Mouse (Mus musculus) forebrain, postnatal 0 days (tissue): ENCODE data around the gene Rdh12. TPM values are rescaled to one million over a fixed set of nuclear protein-coding genes. Genes with fewer than 3 reads are reported as not detected.

Experiments
- ATAC-seq: fragments of 200-750 bp; cut with Nextera tagmentation; 2 replicates; pipeline ENCODE4 v1.8.0; 2017; ENCODE audit warnings: mild to moderate bottlenecking, moderate library complexity
- DNase-seq: peaks from one replicate; pipeline ENCODE4 v3.0.0-alpha.2; 2015
- H3K27ac ChIP-seq: fragments of 300-500 bp; sonication (generic); 2 replicates; pipeline ENCODE4 v1.5.1; 2014; ENCODE audit warnings: low read depth, mild to moderate bottlenecking, antibody characterized with exemption, low read length, moderate library complexity, mixed read lengths
- H3K27me3 ChIP-seq: fragments of 300-500 bp; sonication (generic); 2 replicates; pipeline ENCODE4 v1.6.1; 2014; ENCODE audit warnings: mild to moderate bottlenecking, low read length, mixed read lengths; ENCODE audit not compliant: insufficient read depth
- H3K36me3 ChIP-seq: fragments of 300-500 bp; sonication (generic); 2 replicates; pipeline ENCODE4 v1.6.1; 2014; ENCODE audit warnings: mild to moderate bottlenecking, moderate library complexity; ENCODE audit not compliant: insufficient read depth
- H3K4me1 ChIP-seq: fragments of 300-500 bp; sonication (generic); 2 replicates; pipeline ENCODE4 v1.6.1; 2014; ENCODE audit warnings: antibody characterized with exemption; ENCODE audit not compliant: insufficient read depth
- H3K4me2 ChIP-seq: fragments of 300-500 bp; sonication (generic); 2 replicates; pipeline ENCODE4 v1.6.1; 2014; ENCODE audit warnings: low read depth, mild to moderate bottlenecking, moderate library complexity
- H3K4me3 ChIP-seq: fragments of 300-500 bp; sonication (generic); 2 replicates; pipeline ENCODE4 v1.5.1; 2014; ENCODE audit warnings: low read depth, low read length, mixed read lengths
- H3K9ac ChIP-seq: fragments of 300-500 bp; sonication (generic); 2 replicates; pipeline ENCODE4 v1.6.1; 2014; ENCODE audit warnings: mild to moderate bottlenecking
- H3K9me3 ChIP-seq: fragments of 300-500 bp; sonication (generic); 2 replicates; pipeline ENCODE4 v1.6.1; 2016; ENCODE audit warnings: low read length
- CTCF ChIP-seq: sonication (generic); IDR thresholded peaks from 2 replicates; pipeline ENCODE4 v1.5.1; 2016; ENCODE audit warnings: antibody characterized with exemption, control low read depth, low read depth
- WGBS: fragments of 180-500 bp; shearing (Covaris S2); extraction: QIAGEN DNeasy Blood & Tissue Kit; methylation state at CpG from one replicate; pipeline ENCODE4 v1.1.7; 2014; 5-methylcytosine and 5-hydroxymethylcytosine counted together
- polyA plus RNA-seq: library from polyadenylated mRNA; unstranded; fragments of >200 nt; fragmentation: Nextera tagmentation; extraction: Ambion mirVana; gene quantifications from 2 replicates; pipeline ENCODE4 v1.2.1, GENCODE M21; 2015
- total RNA-seq: library from RNA; depleted of rRNA; stranded (reverse); fragments of >200 nt; gene quantifications from 2 replicates; pipeline ENCODE4 v1.2.3, GENCODE M21; 2014

Rdh12 gene
- total and polyA plus RNA-seq, 2 experiments from 2014 or later = 1.1 to 1.2 TPM

GRCm38 (mm10) chr12:79197105-79197504 is 11.6 kb upstream of the Rdh12 start:
- WGBS = 91% methylated on average over 5 of the region's 5 CpGs

DNA sequence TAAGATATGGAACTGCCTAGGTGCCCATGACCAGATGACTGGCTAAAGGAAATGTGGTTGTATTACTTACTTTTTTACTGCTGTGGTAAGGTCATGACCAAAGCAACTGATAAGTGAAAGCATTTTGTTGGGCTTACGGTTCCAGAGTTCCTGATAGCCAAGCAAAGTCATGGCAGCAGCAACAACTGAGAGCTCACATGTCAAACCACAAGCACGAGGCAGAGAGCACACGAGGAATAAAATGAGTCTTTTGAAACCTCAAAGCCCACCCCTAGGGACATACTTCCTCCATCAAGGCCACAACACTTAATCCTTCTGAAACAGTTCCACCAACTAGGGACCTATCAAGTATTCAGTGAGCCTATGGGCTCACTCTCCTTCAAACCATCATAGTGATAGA is 6.8 kb upstream of the Rdh12 start:
- Histone ChIP-seq H3K4me1 (no peaks in the 10 kb centered on the region), H3K27ac (no peak overlapping the region), H3K27me3 (no peaks in the 10 kb centered on the region), H3K9me3 (no peaks in the 10 kb centered on the region), H3K4me2 (no peak overlapping the region), H3K36me3 (no peaks in the 10 kb centered on the region), H3K4me3 (no peak overlapping the region), H3K9ac (no peak overlapping the region)
- TF ChIP-seq CTCF = no peak
- WGBS = 79% methylated on average over 3 of the region's 3 CpGs
- ATAC-seq = no peak
- DNase-seq = no peak

More at GRCm38 (mm10) chr12:79197105-79197504, 11.6 kb upstream of the Rdh12 start:
- TF ChIP-seq CTCF = no peak
- H3K27ac ChIP-seq = no peak overlapping the region
- no peaks in the 10 kb centered on the region for H3K4me1 ChIP-seq
- H3K36me3 ChIP-seq = no peaks in the 10 kb centered on the region
- no peak overlapping the region for H3K4me3 ChIP-seq
- no peak for DNase-seq
- H3K4me2 ChIP-seq = no peak overlapping the region
- H3K9me3 ChIP-seq = no peaks in the 10 kb centered on the region
- H3K27me3 ChIP-seq = no peaks in the 10 kb centered on the region
- ATAC-seq = no peak
- H3K9ac ChIP-seq = no peak overlapping the region

DNA sequence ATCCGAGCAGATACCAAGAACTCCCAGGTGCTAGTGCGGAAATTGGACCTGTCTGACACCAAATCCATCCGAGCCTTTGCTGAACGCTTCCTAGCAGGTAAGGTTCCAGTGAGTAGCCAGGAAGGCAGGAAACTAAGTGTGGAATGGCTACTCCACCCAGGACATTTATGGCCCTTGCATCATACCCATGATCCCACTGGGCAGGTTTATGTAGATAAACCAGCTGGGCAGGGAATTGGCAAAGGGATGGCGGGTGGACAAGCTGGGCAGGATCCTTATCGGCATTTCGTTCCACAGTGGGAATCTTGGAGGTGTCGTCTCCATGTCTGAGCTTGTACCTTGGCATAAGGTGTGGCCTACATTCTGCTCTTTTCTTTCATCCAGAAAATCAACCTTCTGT is 2.7 kb downstream of the Rdh12 start:
- H3K9ac ChIP-seq = no peak overlapping the region
- H3K9me3 ChIP-seq = no peaks in the 10 kb centered on the region
- no peaks in the 10 kb centered on the region for H3K27me3 ChIP-seq
- no peak overlapping the region for H3K4me2 ChIP-seq
- no peak overlapping the region for H3K4me3 ChIP-seq
- H3K36me3 ChIP-seq = no peaks in the 10 kb centered on the region
- TF ChIP-seq CTCF = no peak
- DNase-seq (no peak), ATAC-seq (no peak)
- no peak overlapping the region for H3K27ac ChIP-seq
- WGBS = 91% methylated on average over 8 of the region's 8 CpGs
- H3K4me1 ChIP-seq = no peaks in the 10 kb centered on the region

DNA sequence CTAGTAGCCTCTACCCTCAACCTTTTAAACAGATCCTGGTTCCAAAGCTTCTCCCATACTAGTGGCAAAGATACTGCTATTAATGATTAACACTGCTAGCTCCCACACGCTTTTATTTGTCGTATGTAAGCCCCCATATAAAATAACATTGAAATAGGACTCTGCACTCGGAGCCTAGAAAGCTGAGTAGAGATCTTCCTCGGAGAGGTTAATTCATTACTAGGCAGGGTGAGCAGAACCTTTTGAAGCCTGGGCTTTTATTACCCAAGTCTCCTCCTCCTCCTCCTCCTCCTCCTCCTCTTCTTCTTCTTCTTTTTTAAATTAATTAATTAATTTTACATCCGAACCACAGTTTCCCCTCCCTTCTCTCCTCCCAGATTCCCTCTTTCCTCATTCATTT is 8.8 kb downstream of the Rdh12 start:
- H3K27ac ChIP-seq = no peak overlapping the region
- no peaks in the 10 kb centered on the region for H3K27me3 ChIP-seq
- ATAC-seq = no peak
- no peak overlapping the region for H3K4me3 ChIP-seq
- H3K36me3 ChIP-seq = no peaks in the 10 kb centered on the region
- no peak overlapping the region for H3K9ac ChIP-seq
- DNase-seq = no peak
- H3K4me2 ChIP-seq = no peak overlapping the region
- TF ChIP-seq CTCF = no peak
- no peaks in the 10 kb centered on the region for H3K4me1 ChIP-seq
- 61% methylated on average over 5 of the region's 5 CpGs for WGBS
- no peaks in the 10 kb centered on the region for H3K9me3 ChIP-seq

GRCm38 (mm10) chr12:79235485-79236080 is 26.9 kb downstream of the Rdh12 start:
- no peaks in the 10 kb centered on the region for H3K4me1 ChIP-seq
- no peaks in the 10 kb centered on the region for H3K9me3 ChIP-seq
- H3K9ac ChIP-seq = no peak overlapping the region
- TF ChIP-seq CTCF = no peak
- H3K4me2 ChIP-seq = no peak overlapping the region
- H3K27ac ChIP-seq = no peak overlapping the region
- 82% methylated on average over 11 of the region's 11 CpGs for WGBS
- H3K36me3 ChIP-seq = peaks cover 72% of the 10 kb centered on the region
- no peaks in the 10 kb centered on the region for H3K27me3 ChIP-seq
- no peak overlapping the region for H3K4me3 ChIP-seq
- ATAC-seq (no peak), DNase-seq (no peak)

- Histone ChIP-seq H3K4me3 (no peak overlapping the region), H3K9me3 (no peaks in the 10 kb centered on the region), H3K36me3 (peaks cover 82% of the 10 kb centered on the region), H3K27ac (no peak overlapping the region), H3K9ac (no peak overlapping the region), H3K27me3 (no peaks in the 10 kb centered on the region), H3K4me2 (no peak overlapping the region), H3K4me1 (no peaks in the 10 kb centered on the region)
- ATAC-seq (no peak), DNase-seq (no peak)
- WGBS = 92% methylated on average over 2 of the region's 2 CpGs
- TF ChIP-seq CTCF = no peak
Observed at GRCm38 (mm10) chr12:79241985-79242384, 33.3 kb downstream of the Rdh12 start.

GRCm38 (mm10) chr12:79242921-79243320 is 34.2 kb downstream of the Rdh12 start:
- Histone ChIP-seq H3K4me1 (no peaks in the 10 kb centered on the region), H3K27me3 (no peaks in the 10 kb centered on the region), H3K9ac (no peak overlapping the region), H3K4me3 (no peak overlapping the region), H3K4me2 (no peak overlapping the region), H3K9me3 (no peaks in the 10 kb centered on the region), H3K27ac (no peak overlapping the region), H3K36me3 (peaks cover 77% of the 10 kb centered on the region)
- ATAC-seq = no peak
- DNase-seq = no peak
- WGBS = 93% methylated on average over 6 of the region's 6 CpGs
- TF ChIP-seq CTCF = no peak

DNA sequence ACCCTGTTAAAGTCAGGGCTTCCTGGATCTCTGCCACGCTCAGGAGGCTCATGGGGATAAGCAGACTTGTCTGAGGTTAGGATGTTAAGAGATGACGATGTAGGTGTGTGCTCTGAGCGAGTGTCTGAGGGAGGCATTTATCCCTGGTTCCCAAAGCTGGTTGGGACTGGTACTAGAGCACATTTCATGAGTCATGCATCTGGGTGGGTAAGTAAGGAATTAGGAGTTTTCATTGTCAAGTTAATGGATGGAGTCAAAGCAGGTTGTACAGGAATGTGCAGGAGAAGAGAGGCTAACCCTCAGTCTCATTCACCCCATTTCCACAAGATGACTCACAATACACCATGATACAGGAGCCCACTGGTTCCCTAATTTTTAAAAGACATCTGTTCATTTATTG is 39.4 kb downstream of the Rdh12 start:
- Histone ChIP-seq H3K4me2 (no peak overlapping the region), H3K27me3 (no peaks in the 10 kb centered on the region), H3K9ac (no peak overlapping the region), H3K4me3 (no peak overlapping the region), H3K9me3 (no peaks in the 10 kb centered on the region), H3K4me1 (no peaks in the 10 kb centered on the region), H3K36me3 (peaks cover 82% of the 10 kb centered on the region), H3K27ac (no peak overlapping the region)
- DNase-seq (no peak), ATAC-seq (no peak)
- TF ChIP-seq CTCF = no peak
- WGBS = 83% methylated on average over 3 of the region's 3 CpGs
